Mouse (Mus musculus) limb, embryonic 12.5 days (tissue): Measurements from ENCODE around the gene Srsf3. TPM values are rescaled to one million over a fixed set of nuclear protein-coding genes. Genes with fewer than 3 reads are reported as not detected.
"Not testable (repeated sequence)": the region's sequence is repeated elsewhere in the genome, so short reads cannot be mapped to it uniquely, and the experiment has no call there.

ENCODE experiments used
- ATAC-seq: fragments of 200-750 bp; cut with Nextera tagmentation; 2 replicates; pipeline ENCODE4 v1.8.0; 2017; ENCODE audit warnings: low read depth, moderate TSS enrichment; ENCODE audit not compliant: insufficient number of reproducible peaks, insufficient read depth, low FRiP score, low TSS enrichment
- H3K27ac ChIP-seq: fragments of 300-500 bp; sonication (generic); 2 replicates; pipeline ENCODE4 v1.5.1; 2016; ENCODE audit warnings: mild to moderate bottlenecking, moderate library complexity
- H3K27me3 ChIP-seq: fragments of 300-500 bp; sonication (generic); 2 replicates; pipeline ENCODE4 v1.6.1; 2016; ENCODE audit warnings: mild to moderate bottlenecking, moderate library complexity
- H3K36me3 ChIP-seq: fragments of 300-500 bp; sonication (generic); 2 replicates; pipeline ENCODE4 v1.6.1; 2016; ENCODE audit warnings: mild to moderate bottlenecking, moderate library complexity
- H3K4me1 ChIP-seq: fragments of 300-500 bp; sonication (generic); replicated peaks from 2 replicates; pipeline ENCODE4 v1.6.1; 2016
- H3K4me2 ChIP-seq: fragments of 300-500 bp; sonication (generic); 2 replicates; pipeline ENCODE4 v1.6.1; 2016; ENCODE audit warnings: mild to moderate bottlenecking, moderate library complexity
- H3K4me3 ChIP-seq: fragments of 300-500 bp; sonication (generic); replicated peaks from 2 replicates; pipeline ENCODE4 v1.5.1; 2016; ENCODE audit warnings: mild to moderate bottlenecking
- H3K9ac ChIP-seq: fragments of 300-500 bp; sonication (generic); replicated peaks from 2 replicates; pipeline ENCODE4 v1.6.1; 2016; ENCODE audit warnings: mild to moderate bottlenecking, moderate library complexity
- H3K9me3 ChIP-seq: fragments of 300-500 bp; sonication (generic); 2 replicates; pipeline ENCODE4 v1.6.1; 2016; ENCODE audit warnings: mild to moderate bottlenecking, moderate library complexity
- WGBS: fragments of 180-500 bp; shearing (Covaris S2); methylation state at CpG from one replicate; pipeline ENCODE4 v1.1.7; 2016; 5-methylcytosine and 5-hydroxymethylcytosine counted together
- polyA plus RNA-seq: library from polyadenylated mRNA; unstranded; fragments of >200 nt; fragmentation: Nextera tagmentation; extraction: Ambion mirVana; gene quantifications from 2 replicates; pipeline ENCODE4 v1.2.1, GENCODE M21; 2016

The Srsf3 gene
- polyA plus RNA-seq, 1 experiment from 2014 or later: 826 TPM

DNA sequence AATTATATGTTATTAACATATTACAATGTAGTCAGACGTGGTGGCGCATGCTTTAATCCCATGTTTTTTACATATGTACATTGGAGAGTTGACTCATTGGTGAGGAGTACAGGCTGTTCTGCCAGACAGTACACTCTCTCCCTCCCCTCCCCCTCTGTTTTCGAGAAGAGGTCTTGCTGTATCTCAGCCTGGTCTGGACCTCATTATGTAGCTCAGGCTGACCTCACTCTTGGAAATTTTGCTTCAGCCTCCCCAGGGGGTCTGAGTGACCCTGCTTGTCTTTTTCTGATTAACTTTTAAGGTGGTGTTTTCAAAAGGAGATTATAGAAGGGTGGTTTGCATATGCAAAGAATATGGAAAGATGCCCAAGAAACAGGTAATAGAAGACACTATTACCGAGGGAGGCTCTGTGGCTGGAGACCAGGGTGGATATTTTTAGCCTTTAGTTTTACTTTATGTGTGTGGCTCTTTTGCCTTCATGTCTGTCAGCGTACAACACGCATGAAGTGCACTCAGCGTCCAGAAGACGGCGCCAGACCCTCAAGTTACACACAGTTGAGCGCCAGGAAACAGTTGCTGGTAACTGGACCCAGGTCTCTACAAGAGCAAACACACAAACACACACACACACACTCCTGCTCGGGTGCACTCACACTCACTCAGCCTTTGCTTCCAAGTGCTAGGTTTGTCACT lies 14.0 kb upstream of the Srsf3 start:
- no peaks in the 10 kb centered on the region for H3K36me3 ChIP-seq
- H3K4me3 ChIP-seq: no peak overlapping the region
- H3K27ac ChIP-seq: no peak overlapping the region
- H3K9me3 ChIP-seq: no peaks in the 10 kb centered on the region
- no peaks in the 10 kb centered on the region for H3K27me3 ChIP-seq
- ATAC-seq: no peak
- peaks cover 3% of the 10 kb centered on the region for H3K4me1 ChIP-seq
- H3K9ac ChIP-seq: no peak overlapping the region
- 41% methylated on average over 11 of the region's 11 CpGs for WGBS
- H3K4me2 ChIP-seq: no peak overlapping the region

DNA sequence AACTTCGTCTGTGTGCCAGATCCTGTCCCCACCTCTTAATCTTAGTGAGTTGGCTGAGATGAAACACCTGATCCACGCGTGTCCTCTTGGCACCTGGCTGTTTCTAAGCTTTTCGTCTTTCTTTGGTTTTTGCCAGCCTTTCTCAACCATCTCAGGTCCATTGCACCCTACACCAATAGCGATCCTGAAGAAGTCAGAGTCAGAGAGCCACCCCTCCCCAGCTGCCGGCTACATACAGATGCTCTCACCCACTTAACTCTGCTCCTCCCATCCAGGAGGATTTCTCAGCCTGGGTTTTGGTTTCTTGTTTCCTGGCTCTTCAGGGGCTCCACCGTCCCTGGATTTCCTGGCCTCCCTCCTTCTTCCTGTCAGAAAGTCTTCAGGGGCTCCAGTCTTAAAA lies 13.0 kb upstream of the Srsf3 start:
- Histone ChIP-seq H3K27ac (no peak overlapping the region), H3K4me3 (no peak overlapping the region), H3K9me3 (no peaks in the 10 kb centered on the region), H3K4me2 (no peak overlapping the region), H3K4me1 (peaks cover 3% of the 10 kb centered on the region), H3K9ac (no peak overlapping the region), H3K27me3 (peaks cover under 1% of the 10 kb centered on the region; the same call in 1 of the 2 replicates), H3K36me3 (no peaks in the 10 kb centered on the region)
- WGBS: 69% methylated on average over 7 of the region's 7 CpGs
- no peak for ATAC-seq

DNA sequence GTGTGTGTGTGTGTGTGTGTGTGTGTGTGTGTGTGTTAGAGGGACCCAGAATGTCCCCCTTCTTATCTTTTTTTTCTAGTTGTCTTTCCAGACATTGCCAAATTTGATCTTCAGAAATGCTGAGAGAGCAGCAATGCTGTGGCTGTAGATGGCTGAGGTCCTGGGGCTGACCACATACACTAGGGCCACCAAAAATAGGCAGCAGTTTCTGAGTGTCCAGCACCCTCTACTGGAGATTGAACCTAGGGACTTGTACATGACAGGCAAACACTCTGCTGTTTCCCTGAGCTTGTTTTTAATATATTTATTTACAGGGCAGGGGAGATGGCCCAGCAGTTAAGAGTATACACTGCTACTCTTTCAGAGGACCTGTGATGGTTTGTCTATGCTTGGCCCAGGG lies 12.0 kb upstream of the Srsf3 start:
- no peak for ATAC-seq
- no peaks in the 10 kb centered on the region for H3K36me3 ChIP-seq

DNA sequence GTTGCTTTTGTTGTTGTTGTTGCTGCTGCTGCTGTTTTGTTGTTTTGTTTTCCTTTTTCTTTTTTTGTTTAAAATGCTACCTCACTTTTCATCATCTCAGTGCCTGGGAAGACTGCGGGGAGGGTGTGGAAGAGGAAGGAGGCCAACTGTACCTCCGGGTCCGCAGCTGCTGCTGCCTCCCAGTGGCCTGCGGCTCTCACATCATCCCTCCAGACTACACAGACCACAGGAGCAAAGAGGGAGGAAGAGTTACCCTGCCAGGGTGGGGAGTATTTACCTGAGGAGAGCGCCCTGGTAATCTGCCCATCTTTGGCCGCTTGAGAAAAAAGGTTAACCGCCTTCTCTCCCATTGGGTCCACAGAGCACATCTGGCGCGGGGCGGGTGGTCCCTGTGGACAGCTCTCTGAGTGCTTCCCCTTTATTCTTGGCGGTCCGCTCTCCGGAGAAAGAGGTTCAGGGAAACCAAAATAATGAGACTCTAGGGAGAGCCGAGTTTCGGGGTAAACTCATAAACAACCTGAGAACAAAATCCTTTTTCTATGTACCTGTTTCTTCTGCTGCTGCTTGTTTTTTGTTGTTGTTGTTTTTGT lies 10.1 kb upstream of the Srsf3 start:
- ATAC-seq: no peak
- Histone ChIP-seq H3K27ac (no peak overlapping the region), H3K36me3 (no peaks in the 10 kb centered on the region), H3K9ac (no peak overlapping the region), H3K4me2 (peak overlapping the region; percentile 36), H3K9me3 (no peaks in the 10 kb centered on the region), H3K4me3 (no peak overlapping the region), H3K4me1 (peaks cover 22% of the 10 kb centered on the region), H3K27me3 (peaks cover 3% of the 10 kb centered on the region; the same call in 1 of the 2 replicates)
- 19% methylated on average over 15 of the region's 15 CpGs for WGBS

More for the DNA sequence above, 12.0 kb upstream of the Srsf3 start:
- H3K9ac ChIP-seq: no peak overlapping the region
- H3K9me3 ChIP-seq: no peaks in the 10 kb centered on the region
- H3K27ac ChIP-seq: no peak overlapping the region
- H3K4me1 ChIP-seq: peaks cover 13% of the 10 kb centered on the region
- peaks cover 3% of the 10 kb centered on the region; the same call in 1 of the 2 replicates for H3K27me3 ChIP-seq
- no peak overlapping the region for H3K4me2 ChIP-seq
- H3K4me3 ChIP-seq: no peak overlapping the region

DNA sequence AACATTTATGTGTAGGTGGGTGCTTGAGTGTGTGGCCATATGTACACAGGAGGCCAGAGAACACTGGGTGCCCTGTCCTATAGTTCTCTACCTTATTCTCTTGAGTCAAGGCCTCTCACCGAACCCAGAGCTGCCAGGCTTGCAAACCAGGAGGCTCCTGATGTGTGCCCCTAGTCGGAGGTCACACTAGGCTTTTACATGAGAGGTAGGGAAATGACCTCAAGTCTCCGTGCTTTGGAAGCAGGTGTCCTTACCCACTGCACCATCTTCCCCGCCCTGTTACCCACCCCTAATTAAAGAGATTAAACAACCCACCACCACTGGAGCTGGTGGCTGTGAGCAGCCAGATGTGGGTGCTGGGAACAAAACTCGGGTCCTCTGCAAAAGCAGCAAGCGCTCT lies 9.1 kb upstream of the Srsf3 start:
- Histone ChIP-seq H3K27ac (no peak overlapping the region), H3K36me3 (no peaks in the 10 kb centered on the region), H3K27me3 (peaks cover 3% of the 10 kb centered on the region; the same call in 1 of the 2 replicates), H3K4me1 (peaks cover 20% of the 10 kb centered on the region), H3K4me3 (no peak overlapping the region), H3K9me3 (no peaks in the 10 kb centered on the region), H3K9ac (no peak overlapping the region), H3K4me2 (no peak overlapping the region)
- no peak for ATAC-seq
- 91% methylated on average over 6 of the region's 6 CpGs for WGBS

DNA sequence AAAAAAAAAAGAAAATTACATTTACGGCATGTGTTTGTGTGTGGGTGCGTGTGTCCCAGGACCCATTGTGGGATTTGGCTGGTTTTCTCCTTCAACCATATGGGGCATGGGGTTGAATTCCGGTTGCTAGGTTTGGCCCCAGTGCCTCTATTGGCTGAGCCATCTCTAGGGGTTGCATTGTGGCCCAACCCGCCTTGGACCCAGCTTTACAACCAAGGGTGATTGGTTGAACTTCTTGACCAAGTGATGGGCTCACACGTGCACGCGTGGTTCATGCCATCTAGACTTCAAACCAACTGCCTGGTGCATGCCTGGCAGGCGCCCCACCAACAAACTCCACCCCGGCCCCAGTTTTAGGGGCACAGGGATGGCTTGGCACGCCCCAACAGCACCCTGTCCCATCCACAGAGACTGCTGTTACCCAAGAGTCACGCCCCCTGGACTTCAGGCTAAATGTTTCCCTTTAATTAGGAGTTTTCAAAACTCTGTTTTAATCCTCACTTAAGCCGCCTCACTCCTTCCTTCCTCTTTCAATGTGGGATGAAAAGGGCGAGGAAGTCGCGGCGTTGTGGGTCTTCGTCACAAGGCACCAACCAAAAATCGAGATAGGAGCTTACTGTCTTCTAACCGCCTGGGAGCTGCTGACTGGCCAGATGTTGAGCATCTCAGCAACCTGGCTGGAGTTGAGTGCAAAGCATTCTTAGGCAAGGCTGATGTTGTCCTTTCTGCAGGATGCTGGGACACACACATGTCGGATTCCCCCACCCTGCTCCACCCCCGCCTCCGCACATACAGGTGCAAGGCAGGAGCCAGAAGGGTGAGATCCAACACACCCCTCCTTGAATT lies 8.2 kb upstream of the Srsf3 start:
- Histone ChIP-seq H3K9me3 (no peaks in the 10 kb centered on the region), H3K4me3 (no peak overlapping the region), H3K4me1 (peaks cover 18% of the 10 kb centered on the region), H3K36me3 (no peaks in the 10 kb centered on the region), H3K4me2 (no peak overlapping the region), H3K27ac (no peak overlapping the region), H3K27me3 (peaks cover 3% of the 10 kb centered on the region; the same call in 1 of the 2 replicates), H3K9ac (no peak overlapping the region)
- WGBS: 63% methylated on average over 22 of the region's 22 CpGs
- no peak for ATAC-seq

DNA sequence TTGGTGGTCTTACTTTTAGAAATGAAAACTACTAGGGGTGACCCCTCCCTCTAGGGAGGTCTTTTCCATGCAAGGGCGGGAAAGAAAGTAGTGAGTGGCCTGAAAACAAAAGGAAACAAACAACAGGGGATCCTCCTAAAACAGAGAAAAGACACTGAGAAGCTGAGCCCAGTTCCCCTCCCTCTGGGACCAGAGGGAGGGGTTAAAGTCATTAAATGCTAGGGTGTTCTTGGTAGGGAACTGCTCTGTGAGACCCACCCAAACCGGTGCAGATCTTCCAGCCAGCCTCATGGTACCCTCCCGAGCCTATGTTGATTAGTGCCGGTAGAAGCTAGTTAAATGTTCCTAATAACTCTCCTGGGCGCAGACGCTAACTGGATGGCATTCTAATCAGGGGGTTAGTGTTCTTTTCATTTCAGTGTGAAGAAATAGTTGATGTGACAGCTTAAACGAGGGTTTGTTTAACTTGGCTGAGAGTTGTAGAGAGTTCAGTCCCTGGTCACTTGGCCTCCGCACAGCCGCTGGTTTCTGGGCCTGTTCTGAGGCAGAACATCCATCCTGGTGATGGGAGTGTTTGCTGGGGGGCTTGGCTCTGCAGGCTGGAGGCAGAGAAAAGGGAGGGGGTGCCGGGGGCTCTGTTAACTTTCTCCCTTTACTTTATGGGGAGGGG lies 7.4 kb upstream of the Srsf3 start:
- peaks cover 18% of the 10 kb centered on the region; the same call in 1 of the 2 replicates for H3K4me1 ChIP-seq
- no peak for ATAC-seq
- H3K27me3 ChIP-seq: peaks cover 3% of the 10 kb centered on the region; the same call in 1 of the 2 replicates
- H3K9me3 ChIP-seq: no peaks in the 10 kb centered on the region
- H3K27ac ChIP-seq: no peak overlapping the region
- no peak overlapping the region for H3K4me2 ChIP-seq
- no peak overlapping the region for H3K9ac ChIP-seq
- H3K4me3 ChIP-seq: no peak overlapping the region
- H3K36me3 ChIP-seq: no peaks in the 10 kb centered on the region
- 24% methylated on average over 10 of the region's 10 CpGs for WGBS

DNA sequence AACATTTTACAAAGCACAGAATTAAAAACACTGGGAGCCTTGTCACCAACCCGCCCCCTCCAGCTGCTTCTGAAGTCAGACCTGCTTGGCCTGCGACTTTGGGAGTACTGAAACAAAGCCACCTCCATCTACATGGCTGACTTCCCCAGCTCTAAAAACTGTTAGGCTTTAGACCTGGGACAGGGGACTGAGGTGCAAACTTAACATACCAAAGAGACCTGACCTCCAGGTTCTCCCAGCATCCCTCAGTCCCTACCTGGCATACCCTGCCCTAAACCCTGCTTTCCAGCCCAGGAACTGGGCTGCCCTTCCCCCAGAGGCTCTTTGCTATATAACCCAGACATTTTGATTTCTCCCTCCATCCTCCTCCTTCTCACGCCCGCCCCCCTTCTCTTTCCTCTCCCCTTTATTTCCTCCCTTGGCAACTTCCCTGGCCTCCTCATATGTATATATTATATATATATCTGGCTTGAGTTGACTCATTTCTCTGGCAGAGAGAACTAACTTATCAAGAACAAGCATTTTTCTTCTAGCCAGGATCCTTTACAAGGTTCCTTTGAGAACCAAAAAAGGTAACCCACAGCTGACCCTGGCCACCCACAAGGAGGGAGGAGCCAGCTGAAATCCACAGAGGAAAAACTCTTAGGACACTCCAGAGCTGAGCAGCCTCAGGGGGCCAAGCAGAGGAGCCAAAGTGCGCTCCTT lies 5.6 kb upstream of the Srsf3 start:
- no peak overlapping the region for H3K4me3 ChIP-seq
- H3K4me1 ChIP-seq: peaks cover 24% of the 10 kb centered on the region
- no peak overlapping the region for H3K4me2 ChIP-seq
- ATAC-seq: no peak
- 59% methylated on average over 5 of the region's 5 CpGs for WGBS
- no peaks in the 10 kb centered on the region for H3K9me3 ChIP-seq
- H3K36me3 ChIP-seq: no peaks in the 10 kb centered on the region
- H3K27ac ChIP-seq: peak overlapping the region; percentile 37; the same call in 1 of the 2 replicates
- no peak overlapping the region for H3K9ac ChIP-seq
- H3K27me3 ChIP-seq: peaks cover 3% of the 10 kb centered on the region; the same call in 1 of the 2 replicates

DNA sequence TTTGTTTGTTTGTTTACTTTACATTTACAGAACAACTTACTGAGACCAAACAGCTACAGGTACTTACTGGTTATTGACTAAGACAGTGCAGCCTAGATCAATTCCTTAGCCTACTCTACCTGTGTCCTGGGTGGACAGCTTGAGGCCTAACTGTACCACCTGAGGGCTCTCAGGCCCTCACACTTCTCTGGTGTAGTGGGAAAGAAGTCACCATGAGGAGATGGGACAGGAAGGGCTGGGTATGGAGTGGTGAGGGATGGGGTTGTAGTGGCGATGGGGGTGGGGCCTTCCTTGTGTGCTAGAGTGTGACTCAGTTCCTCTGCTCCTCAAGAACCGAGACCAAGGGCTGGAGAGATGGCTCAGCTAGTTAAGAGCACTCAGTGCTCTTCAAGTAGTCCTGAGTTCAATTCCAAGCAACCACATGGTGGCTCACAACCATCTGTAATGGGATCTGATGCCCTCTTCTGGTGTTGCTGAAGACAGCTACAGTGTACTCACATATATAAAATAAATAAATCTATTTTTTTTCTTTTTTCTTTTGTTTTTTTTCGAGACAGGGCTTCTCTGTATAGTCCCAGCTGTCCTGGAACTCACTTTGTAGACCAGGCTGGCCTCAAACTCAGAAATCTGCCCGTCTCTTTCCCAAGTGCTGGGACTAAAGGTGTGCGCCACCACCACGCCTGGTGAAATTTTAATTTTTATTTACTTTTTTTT lies 1.9 kb upstream of the Srsf3 start:
- Histone ChIP-seq H3K27ac (no peak overlapping the region), H3K4me3 (no peak overlapping the region), H3K27me3 (no peaks in the 10 kb centered on the region), H3K36me3 (peaks cover 5% of the 10 kb centered on the region; the same call in 1 of the 2 replicates), H3K9me3 (no peaks in the 10 kb centered on the region), H3K4me1 (peaks cover 20% of the 10 kb centered on the region), H3K4me2 (no peak overlapping the region), H3K9ac (no peak overlapping the region)
- 0 out of 2 replicates have a peak, but pooled peaks have one; percentile 4 for ATAC-seq
- WGBS: 92% methylated on average over 6 of the region's 6 CpGs

DNA sequence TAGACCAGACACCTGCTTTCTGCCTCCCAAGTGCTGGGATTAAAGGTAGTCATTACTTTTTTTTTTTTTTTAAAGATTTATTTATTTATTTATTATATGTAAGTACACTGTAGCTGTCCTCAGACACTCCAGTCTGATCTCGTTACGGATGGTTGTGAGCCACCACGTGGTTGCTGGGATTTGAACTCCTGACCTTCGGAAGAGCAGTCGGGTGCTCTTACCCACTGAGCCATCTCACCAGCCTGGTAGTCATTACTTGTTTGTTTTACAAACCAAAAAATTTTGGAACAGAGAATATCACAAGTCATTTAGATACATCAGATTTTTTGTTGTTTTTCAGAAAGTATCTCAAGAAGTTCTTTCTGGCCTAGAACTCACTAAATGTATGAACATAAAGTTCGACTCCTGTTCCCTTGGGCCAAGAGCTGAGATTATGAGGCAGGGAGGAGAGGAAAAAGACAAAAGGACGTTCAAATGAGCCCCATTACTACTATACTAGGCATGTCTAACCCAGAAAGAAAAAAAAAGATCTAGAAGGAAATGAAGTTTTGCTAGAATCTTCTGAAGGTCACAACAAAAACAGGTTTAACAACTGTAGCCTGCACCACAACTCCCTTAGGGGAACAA lies 1.2 kb upstream of the Srsf3 start:
- Histone ChIP-seq H3K4me1 (peaks cover 22% of the 10 kb centered on the region), H3K9ac (peak overlapping the region; percentile 98), H3K4me2 (peak overlapping the region; percentile 60), H3K36me3 (peaks cover 12% of the 10 kb centered on the region), H3K4me3 (peak overlapping the region; percentile 76), H3K27ac (peak overlapping the region; percentile 99)
- not testable (repeated sequence) for H3K27me3 ChIP-seq, H3K9me3 ChIP-seq, ATAC-seq
- WGBS: 64% methylated on average over 7 of the region's 7 CpGs
